Mouse (Mus musculus): ENCODE data around the gene Ftcd.

DNA sequence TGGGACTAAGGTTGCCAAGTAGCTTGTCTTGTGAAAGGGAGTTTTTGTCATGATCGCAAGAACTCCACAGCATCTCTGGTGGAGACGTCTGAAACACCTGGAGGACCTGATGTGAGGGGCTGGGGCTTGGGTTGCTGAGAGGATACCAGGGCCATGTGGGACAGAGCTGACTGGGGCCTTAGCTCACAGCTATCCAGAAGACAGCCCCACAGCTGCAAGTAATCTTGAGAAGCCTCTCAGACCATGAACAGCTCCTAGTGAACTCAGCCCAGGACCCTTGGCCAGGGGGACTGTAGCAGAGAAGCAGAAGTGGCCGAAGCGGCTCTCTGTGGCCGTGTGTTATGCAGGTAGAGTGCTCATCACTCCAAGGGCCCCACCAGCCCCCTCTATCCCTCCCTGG is 59.1 kb downstream of the Ftcd start:
- TF ChIP-seq CTCF (IDR thresholded peaks at IDR 0.05; ENCODE audit: low read depth) (no peak), EP300 (IDR thresholded peaks at IDR 0.05; ENCODE audit: low read depth) (no peak)
